Mouse (Mus musculus) cerebellum, adult 11-12 months (tissue): ENCODE data around the gene Atp10b.
"Not testable (repeated sequence)": the region's sequence is repeated elsewhere in the genome, so short reads cannot be mapped to it uniquely, and the experiment has no call there.

Experiments used
- DNase-seq: peaks from one replicate; pipeline ENCODE4 v3.0.0; 2022

Gene Atp10b

GRCm38 (mm10) chr11:43149577-43149976 is at the start of gene Atp10b:
Atp10b (plus strand) TSS chr11:43149877.
- DNase-seq: no peak

GRCm38 (mm10) chr11:43101357-43101756 is 48.3 kb upstream of the Atp10b start:
- DNase-seq: no peak

- DNase-seq: no peak
Measured at GRCm38 (mm10) chr11:43125908-43126477, 23.7 kb upstream of the Atp10b start.

- not testable (repeated sequence) for DNase-seq
Measured at GRCm38 (mm10) chr11:43126573-43126972, 23.1 kb upstream of the Atp10b start.

GRCm38 (mm10) chr11:43141296-43141695 is 8.4 kb upstream of the Atp10b start:
- no peak for DNase-seq

GRCm38 (mm10) chr11:43142811-43143210 is 6.9 kb upstream of the Atp10b start:
- DNase-seq: peak; percentile 30

- no peak for DNase-seq
Measured at GRCm38 (mm10) chr11:43144178-43144577, 5.5 kb upstream of the Atp10b start.

- not testable (repeated sequence) for DNase-seq
Measured at GRCm38 (mm10) chr11:43144882-43145281, 4.8 kb upstream of the Atp10b start.

- DNase-seq: no peak
Measured at GRCm38 (mm10) chr11:43147380-43147779, 2.3 kb upstream of the Atp10b start.

- no peak for DNase-seq
Measured at GRCm38 (mm10) chr11:43148341-43148740, 1.3 kb upstream of the Atp10b start.

- DNase-seq: no peak
Measured at GRCm38 (mm10) chr11:43155004-43155403, 5.3 kb downstream of the Atp10b start.

GRCm38 (mm10) chr11:43155417-43155816 is 5.7 kb downstream of the Atp10b start:
- no peak for DNase-seq

- DNase-seq: no peak
Measured at GRCm38 (mm10) chr11:43158814-43159213, 9.1 kb downstream of the Atp10b start.

- no peak for DNase-seq
Measured at GRCm38 (mm10) chr11:43160188-43160942, 10.7 kb downstream of the Atp10b start.

GRCm38 (mm10) chr11:43170601-43171000 is 20.9 kb downstream of the Atp10b start:
- DNase-seq: no peak

GRCm38 (mm10) chr11:43174359-43175116 is 24.9 kb downstream of the Atp10b start:
- DNase-seq: no peak

- DNase-seq: no peak
Measured at GRCm38 (mm10) chr11:43182401-43182800, 32.7 kb downstream of the Atp10b start.

- DNase-seq: no peak
Measured at GRCm38 (mm10) chr11:43182816-43183215, 33.1 kb downstream of the Atp10b start.

- no peak for DNase-seq
Measured at GRCm38 (mm10) chr11:43183457-43183856, 33.8 kb downstream of the Atp10b start.

- DNase-seq: no peak
Measured at GRCm38 (mm10) chr11:43186291-43186690, 36.6 kb downstream of the Atp10b start.

GRCm38 (mm10) chr11:43189817-43190593 is 40.3 kb downstream of the Atp10b start:
- DNase-seq: no peak

- DNase-seq: no peak
Measured at GRCm38 (mm10) chr11:43198811-43199210, 49.1 kb downstream of the Atp10b start.

- no peak for DNase-seq
Measured at GRCm38 (mm10) chr11:43199358-43199757, 49.7 kb downstream of the Atp10b start.
